Mouse (Mus musculus): Measurements from ENCODE around the gene Gm45716. TPM values are rescaled to one million over a fixed set of nuclear protein-coding genes. Genes with fewer than 3 reads are reported as not detected.
A peak's percentile ranks its signal among the peaks of the same experiment; 100 is the strongest.

The Gm45716 gene
- polyA plus RNA-seq, 1 experiment from 2014 or later = 6.8 TPM

GRCm38 (mm10) chr11:90169200-90170013 is 18.1 kb upstream of the Gm45716 start:
- 53% methylated on average over 20 of the region's 20 CpGs for WGBS
- Histone ChIP-seq H3K27ac (ENCODE audit: low read length) (no peak overlapping the region), H3K4me3 (ENCODE audit: low read length) (peak overlapping the region; percentile 36), H3K4me2 (ENCODE audit: low read depth, low read length) (peak overlapping the region; percentile 55), H3K9me3 (ENCODE audit: control insufficient read depth, low read length) (no peaks in the 10 kb centered on the region), H3K9ac (ENCODE audit: low read length) (peak overlapping the region; percentile 11; the same call in 1 of the 2 replicates), H3K27me3 (ENCODE audit: control insufficient read depth, insufficient read depth, low read depth, low read length) (no peaks in the 10 kb centered on the region), H3K4me1 (replicated peaks; ENCODE audit: control insufficient read depth, insufficient read depth, low read length) (no peaks in the 10 kb centered on the region), H3K36me3 (ENCODE audit: control insufficient read depth, insufficient read depth, low read length) (no peaks in the 10 kb centered on the region)
- ATAC-seq (ENCODE audit: low read depth) = peak; percentile 49

GRCm38 (mm10) chr11:90170014-90170320 is 17.5 kb upstream of the Gm45716 start:
- peak; percentile 86 for ATAC-seq (ENCODE audit: low read depth)
- Histone ChIP-seq H3K4me2 (ENCODE audit: low read depth, low read length) (peak overlapping the region; percentile 55), H3K27me3 (ENCODE audit: control insufficient read depth, insufficient read depth, low read depth, low read length) (no peaks in the 10 kb centered on the region), H3K36me3 (ENCODE audit: control insufficient read depth, insufficient read depth, low read length) (no peaks in the 10 kb centered on the region), H3K9ac (ENCODE audit: low read length) (peak overlapping the region; percentile 11; the same call in 1 of the 2 replicates), H3K27ac (ENCODE audit: low read length) (no peak overlapping the region), H3K4me3 (ENCODE audit: low read length) (peak overlapping the region; percentile 36), H3K4me1 (replicated peaks; ENCODE audit: control insufficient read depth, insufficient read depth, low read length) (no peaks in the 10 kb centered on the region), H3K9me3 (ENCODE audit: control insufficient read depth, low read length) (no peaks in the 10 kb centered on the region)
- WGBS = under 1% methylated on average over 7 of the region's 7 CpGs

- no peak overlapping the region for H3K4me3 ChIP-seq (ENCODE audit: low read length)
- no peak overlapping the region for H3K4me2 ChIP-seq (ENCODE audit: low read depth, low read length)
- 81% methylated on average over 6 of the region's 6 CpGs for WGBS
- no peaks in the 10 kb centered on the region for H3K27me3 ChIP-seq (ENCODE audit: control insufficient read depth, insufficient read depth, low read depth, low read length)
- H3K36me3 ChIP-seq (ENCODE audit: control insufficient read depth, insufficient read depth, low read length) = no peaks in the 10 kb centered on the region
- no peaks in the 10 kb centered on the region for H3K4me1 ChIP-seq (replicated peaks; ENCODE audit: control insufficient read depth, insufficient read depth, low read length)
- no peaks in the 10 kb centered on the region for H3K9me3 ChIP-seq (ENCODE audit: control insufficient read depth, low read length)
- no peak overlapping the region for H3K9ac ChIP-seq (ENCODE audit: low read length)
- ATAC-seq (ENCODE audit: low read depth) = no peak
- H3K27ac ChIP-seq (ENCODE audit: low read length) = no peak overlapping the region
Observed at GRCm38 (mm10) chr11:90172331-90172730, 15.2 kb upstream of the Gm45716 start.

GRCm38 (mm10) chr11:90175634-90176300 is 11.7 kb upstream of the Gm45716 start:
- no peak for ATAC-seq (ENCODE audit: low read depth)

GRCm38 (mm10) chr11:90177389-90177788 is 10.1 kb upstream of the Gm45716 start:
- H3K4me3 ChIP-seq (ENCODE audit: low read length) = no peak overlapping the region
- H3K9me3 ChIP-seq (ENCODE audit: control insufficient read depth, low read length) = no peaks in the 10 kb centered on the region
- H3K4me2 ChIP-seq (ENCODE audit: low read depth, low read length) = no peak overlapping the region
- H3K27ac ChIP-seq (ENCODE audit: low read length) = no peak overlapping the region
- no peak overlapping the region for H3K9ac ChIP-seq (ENCODE audit: low read length)
- no peaks in the 10 kb centered on the region for H3K4me1 ChIP-seq (replicated peaks; ENCODE audit: control insufficient read depth, insufficient read depth, low read length)
- ATAC-seq (ENCODE audit: low read depth) = no peak
- WGBS = 86% methylated on average over 6 of the region's 6 CpGs
- H3K27me3 ChIP-seq (ENCODE audit: control insufficient read depth, insufficient read depth, low read depth, low read length) = no peaks in the 10 kb centered on the region; the same call in 1 of the 2 replicates
- H3K36me3 ChIP-seq (ENCODE audit: control insufficient read depth, insufficient read depth, low read length) = no peaks in the 10 kb centered on the region

More at GRCm38 (mm10) chr11:90175634-90176300, 11.7 kb upstream of the Gm45716 start:
- WGBS = 84% methylated on average over 14 of the region's 14 CpGs
- H3K9ac ChIP-seq (ENCODE audit: low read length) = no peak overlapping the region
- H3K36me3 ChIP-seq (ENCODE audit: control insufficient read depth, insufficient read depth, low read length) = no peaks in the 10 kb centered on the region
- no peaks in the 10 kb centered on the region; the same call in 1 of the 2 replicates for H3K27me3 ChIP-seq (ENCODE audit: control insufficient read depth, insufficient read depth, low read depth, low read length)
- H3K4me1 ChIP-seq (replicated peaks; ENCODE audit: control insufficient read depth, insufficient read depth, low read length) = no peaks in the 10 kb centered on the region
- no peak overlapping the region for H3K4me3 ChIP-seq (ENCODE audit: low read length)
- H3K27ac ChIP-seq (ENCODE audit: low read length) = no peak overlapping the region
- H3K4me2 ChIP-seq (ENCODE audit: low read depth, low read length) = no peak overlapping the region
- H3K9me3 ChIP-seq (ENCODE audit: control insufficient read depth, low read length) = no peaks in the 10 kb centered on the region

- Histone ChIP-seq H3K9ac (ENCODE audit: low read length) (no peak overlapping the region), H3K4me1 (replicated peaks; ENCODE audit: control insufficient read depth, insufficient read depth, low read length) (peaks cover 2% of the 10 kb centered on the region; the same call in 1 of the 2 replicates), H3K36me3 (ENCODE audit: control insufficient read depth, insufficient read depth, low read length) (no peaks in the 10 kb centered on the region), H3K9me3 (ENCODE audit: control insufficient read depth, low read length) (no peaks in the 10 kb centered on the region), H3K27ac (ENCODE audit: low read length) (no peak overlapping the region), H3K4me2 (ENCODE audit: low read depth, low read length) (no peak overlapping the region), H3K27me3 (ENCODE audit: control insufficient read depth, insufficient read depth, low read depth, low read length) (no peaks in the 10 kb centered on the region; the same call in 1 of the 2 replicates), H3K4me3 (ENCODE audit: low read length) (no peak overlapping the region)
- ATAC-seq (ENCODE audit: low read depth) = 0 out of 2 replicates have a peak, but pooled peaks have one; percentile 38
- 15% methylated on average over 2 of the region's 2 CpGs for WGBS
Observed at GRCm38 (mm10) chr11:90183361-90183760, 4.1 kb upstream of the Gm45716 start.

- no peaks in the 10 kb centered on the region for H3K9me3 ChIP-seq (ENCODE audit: control insufficient read depth, low read length)
- H3K27ac ChIP-seq (ENCODE audit: low read length) = no peak overlapping the region
- peaks cover 2% of the 10 kb centered on the region; the same call in 1 of the 2 replicates for H3K4me1 ChIP-seq (replicated peaks; ENCODE audit: control insufficient read depth, insufficient read depth, low read length)
- no peak for ATAC-seq (ENCODE audit: low read depth)
- H3K9ac ChIP-seq (ENCODE audit: low read length) = no peak overlapping the region
- H3K36me3 ChIP-seq (ENCODE audit: control insufficient read depth, insufficient read depth, low read length) = no peaks in the 10 kb centered on the region
- H3K4me2 ChIP-seq (ENCODE audit: low read depth, low read length) = no peak overlapping the region
- H3K4me3 ChIP-seq (ENCODE audit: low read length) = no peak overlapping the region
- no peaks in the 10 kb centered on the region for H3K27me3 ChIP-seq (ENCODE audit: control insufficient read depth, insufficient read depth, low read depth, low read length)
- 62% methylated on average over 4 of the region's 4 CpGs for WGBS
Observed at GRCm38 (mm10) chr11:90184756-90185155, 2.7 kb upstream of the Gm45716 start.

- H3K27me3 ChIP-seq (ENCODE audit: control insufficient read depth, insufficient read depth, low read depth, low read length) = no peaks in the 10 kb centered on the region
- no peak overlapping the region for H3K4me2 ChIP-seq (ENCODE audit: low read depth, low read length)
- 87% methylated on average over 3 of the region's 3 CpGs for WGBS
- no peak overlapping the region for H3K27ac ChIP-seq (ENCODE audit: low read length)
- ATAC-seq (ENCODE audit: low read depth) = no peak
- no peaks in the 10 kb centered on the region for H3K9me3 ChIP-seq (ENCODE audit: control insufficient read depth, low read length)
- no peak overlapping the region for H3K4me3 ChIP-seq (ENCODE audit: low read length)
- no peak overlapping the region for H3K9ac ChIP-seq (ENCODE audit: low read length)
- H3K4me1 ChIP-seq (replicated peaks; ENCODE audit: control insufficient read depth, insufficient read depth, low read length) = no peaks in the 10 kb centered on the region
- no peaks in the 10 kb centered on the region for H3K36me3 ChIP-seq (ENCODE audit: control insufficient read depth, insufficient read depth, low read length)
Observed at GRCm38 (mm10) chr11:90190156-90190555, 2.7 kb downstream of the Gm45716 start.

GRCm38 (mm10) chr11:90194946-90195345 is 7.5 kb downstream of the Gm45716 start:
- no peak overlapping the region for H3K27ac ChIP-seq (ENCODE audit: low read length)
- no peak overlapping the region for H3K4me3 ChIP-seq (ENCODE audit: low read length)
- ATAC-seq (ENCODE audit: low read depth) = no peak
- 69% methylated on average over 1 of the region's 1 CpGs for WGBS
- no peak overlapping the region for H3K9ac ChIP-seq (ENCODE audit: low read length)
- no peaks in the 10 kb centered on the region for H3K27me3 ChIP-seq (ENCODE audit: control insufficient read depth, insufficient read depth, low read depth, low read length)
- no peaks in the 10 kb centered on the region for H3K9me3 ChIP-seq (ENCODE audit: control insufficient read depth, low read length)
- H3K36me3 ChIP-seq (ENCODE audit: control insufficient read depth, insufficient read depth, low read length) = no peaks in the 10 kb centered on the region
- H3K4me1 ChIP-seq (replicated peaks; ENCODE audit: control insufficient read depth, insufficient read depth, low read length) = peaks cover 12% of the 10 kb centered on the region
- H3K4me2 ChIP-seq (ENCODE audit: low read depth, low read length) = no peak overlapping the region
